Mouse (Mus musculus): ENCODE measurements around the gene Olfr112. TPM values are rescaled to one million over a fixed set of nuclear protein-coding genes. Genes with fewer than 3 reads are reported as not detected.
"Not testable (repeated sequence)": the region's sequence is repeated elsewhere in the genome, so short reads cannot be mapped to it uniquely, and the experiment has no call there.

Gene Olfr112
- polyA plus RNA-seq, 1 experiment from 2014 or later: not detected

- ATAC-seq (ENCODE audit: low FRiP score, low TSS enrichment); H3K27me3 ChIP-seq (ENCODE audit: control insufficient read depth, insufficient read depth, low read length); H3K27ac ChIP-seq (ENCODE audit: low read depth, low read length); H3K4me3 ChIP-seq (ENCODE audit: low read length); H3K9me3 ChIP-seq (ENCODE audit: control insufficient read depth, low read length); H3K36me3 ChIP-seq (ENCODE audit: control insufficient read depth, insufficient read depth, low read length); H3K4me1 ChIP-seq (ENCODE audit: control insufficient read depth, insufficient read depth, low read length); H3K9ac ChIP-seq (ENCODE audit: low read depth, low read length); H3K4me2 ChIP-seq (replicated peaks; ENCODE audit: low read depth, low read length): not testable (repeated sequence)
Measured at GRCm38 (mm10) chr17:37524612-37525011, 44.6 kb downstream of the Olfr112 start.

Other genes starting within 250 kb of the Olfr112 start
- not detected in 2 replicates for gene Olfr103, start 229.8 kb downstream of the Olfr112 start, polyA plus RNA-seq (2014; fragmentation: Nextera tagmentation; extraction: Ambion mirVana)
- gene Olfr104-ps, start 209.9 kb downstream of the Olfr112 start, polyA plus RNA-seq (2014; fragmentation: Nextera tagmentation; extraction: Ambion mirVana): not detected in 2 replicates
- gene Olfr105-ps, start 190.4 kb downstream of the Olfr112 start, polyA plus RNA-seq (2014; fragmentation: Nextera tagmentation; extraction: Ambion mirVana): not detected in 2 replicates
- not detected in 2 replicates for gene Olfr106-ps, start 179.1 kb downstream of the Olfr112 start, polyA plus RNA-seq (2014; fragmentation: Nextera tagmentation; extraction: Ambion mirVana)
- gene Olfr107, start 170.2 kb downstream of the Olfr112 start, polyA plus RNA-seq (2014; fragmentation: Nextera tagmentation; extraction: Ambion mirVana): not detected in 2 replicates
- not detected in 2 replicates for gene Olfr108, start 124.0 kb downstream of the Olfr112 start, polyA plus RNA-seq (2014; fragmentation: Nextera tagmentation; extraction: Ambion mirVana)
- not detected in 2 replicates for gene Olfr109, start 110.5 kb downstream of the Olfr112 start, polyA plus RNA-seq (2014; fragmentation: Nextera tagmentation; extraction: Ambion mirVana)
- gene H2-M2, start 85.9 kb downstream of the Olfr112 start, polyA plus RNA-seq (2014; fragmentation: Nextera tagmentation; extraction: Ambion mirVana): not detected in 2 replicates
- gene Olfr110, start 77.0 kb downstream of the Olfr112 start, polyA plus RNA-seq (2014; fragmentation: Nextera tagmentation; extraction: Ambion mirVana): not detected in 2 replicates
- not detected in 2 replicates for gene Olfr111, start 61.4 kb downstream of the Olfr112 start, polyA plus RNA-seq (2014; fragmentation: Nextera tagmentation; extraction: Ambion mirVana)
- gene Olfr113, start 8.2 kb upstream of the Olfr112 start, polyA plus RNA-seq (2014; fragmentation: Nextera tagmentation; extraction: Ambion mirVana): not detected in 2 replicates
- not detected in 2 replicates for gene Olfr114, start 23.3 kb upstream of the Olfr112 start, polyA plus RNA-seq (2014; fragmentation: Nextera tagmentation; extraction: Ambion mirVana)
- gene Olfr115, start 57.7 kb upstream of the Olfr112 start, polyA plus RNA-seq (2014; fragmentation: Nextera tagmentation; extraction: Ambion mirVana): not detected in 2 replicates
- not detected in 2 replicates for gene Olfr116, start 57.7 kb upstream of the Olfr112 start, polyA plus RNA-seq (2014; fragmentation: Nextera tagmentation; extraction: Ambion mirVana)
- not detected in 2 replicates for gene Olfr117, start 94.3 kb upstream of the Olfr112 start, polyA plus RNA-seq (2014; fragmentation: Nextera tagmentation; extraction: Ambion mirVana)
- gene Olfr118, start 97.5 kb upstream of the Olfr112 start, polyA plus RNA-seq (2014; fragmentation: Nextera tagmentation; extraction: Ambion mirVana): not detected in 2 replicates
- gene Olfr119, start 127.1 kb upstream of the Olfr112 start, polyA plus RNA-seq (2014; fragmentation: Nextera tagmentation; extraction: Ambion mirVana): not detected in 2 replicates
- not detected in 2 replicates for gene Olfr120, start 152.4 kb upstream of the Olfr112 start, polyA plus RNA-seq (2014; fragmentation: Nextera tagmentation; extraction: Ambion mirVana)
- gene Olfr121, start 179.4 kb upstream of the Olfr112 start, polyA plus RNA-seq (2014; fragmentation: Nextera tagmentation; extraction: Ambion mirVana): not detected in 2 replicates
- gene Olfr122, start 199.2 kb upstream of the Olfr112 start, polyA plus RNA-seq (2014; fragmentation: Nextera tagmentation; extraction: Ambion mirVana): not detected in 2 replicates
- not detected in 2 replicates for gene Olfr123, start 224.1 kb upstream of the Olfr112 start, polyA plus RNA-seq (2014; fragmentation: Nextera tagmentation; extraction: Ambion mirVana)
- gene Olfr124, start 230.4 kb upstream of the Olfr112 start, polyA plus RNA-seq (2014; fragmentation: Nextera tagmentation; extraction: Ambion mirVana): not detected in 2 replicates